Comparison of ENCODE assay signal across 7 mouse cellular contexts in the genomic region with DNA sequence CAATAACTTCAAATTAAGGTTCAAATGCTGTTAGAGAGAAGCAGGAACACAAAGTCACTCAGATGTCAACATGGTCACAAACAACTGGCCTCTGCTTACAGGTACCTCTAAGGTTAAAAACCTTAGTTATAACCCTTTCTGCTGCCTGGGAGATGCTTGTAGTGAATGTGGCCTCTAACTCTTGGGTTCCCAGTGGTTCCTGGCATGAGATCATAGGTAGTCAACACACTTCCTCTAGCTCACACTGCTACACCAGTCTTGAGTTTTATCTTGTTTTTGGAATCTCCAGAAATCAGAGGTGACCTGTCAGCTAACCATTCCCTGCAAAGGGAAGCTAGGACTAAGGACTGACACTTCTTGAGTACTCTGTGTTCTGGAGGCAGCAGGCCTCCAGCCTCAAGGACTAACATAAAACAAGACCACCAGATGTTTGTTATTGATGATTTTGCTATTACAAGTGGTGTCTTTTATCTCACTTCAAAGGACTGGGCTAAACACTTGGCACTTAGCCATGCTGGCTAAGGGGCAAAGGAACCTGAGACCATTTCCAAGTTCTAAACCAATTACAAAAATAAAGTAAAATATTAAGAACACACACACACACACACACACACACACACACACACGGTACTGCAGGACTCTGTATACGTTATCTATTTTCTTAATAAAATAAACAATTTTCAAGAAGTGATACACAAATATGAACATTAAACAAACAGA. TPM values are rescaled to one million over a fixed set of nuclear protein-coding genes. Genes with fewer than 3 reads are reported as not detected.
DNase-seq lines count a peak whose midpoint lies in the region; ATAC-seq lines count a peak whose summit lies in the region.

No protein-coding gene starts in this region.

- no peak for ATAC-seq in embryonic facial prominence, embryonic 15.5 days (ENCODE audit: insufficient number of reproducible peaks, low FRiP score, low TSS enrichment, low read depth)
- ATAC-seq in limb, embryonic 13.5 days (ENCODE audit: low FRiP score, low read depth) = no peak

- WGBS in embryonic facial prominence, embryonic 15.5 days = 44% methylated on average over 2 of the region's 2 CpGs
- WGBS in limb, embryonic 13.5 days = 58% methylated on average over 2 of the region's 2 CpGs

- H3K36me3 ChIP-seq in embryonic facial prominence, embryonic 15.5 days = no peaks in the 10 kb centered on the region
- no peaks in the 10 kb centered on the region for H3K36me3 ChIP-seq in limb, embryonic 13.5 days

- H3K4me3 ChIP-seq in embryonic facial prominence, embryonic 15.5 days (replicated peaks) = peak overlapping the region; percentile 87; the same call in 1 of the 2 replicates
- H3K4me3 ChIP-seq in limb, embryonic 13.5 days = no peak overlapping the region

- no peak overlapping the region for H3K27ac ChIP-seq in embryonic facial prominence, embryonic 15.5 days (replicated peaks)
- no peak overlapping the region for H3K27ac ChIP-seq in limb, embryonic 13.5 days

- no peaks in the 10 kb centered on the region for H3K9me3 ChIP-seq in embryonic facial prominence, embryonic 15.5 days (replicated peaks)
- H3K9me3 ChIP-seq in limb, embryonic 13.5 days = no peaks in the 10 kb centered on the region

- H3K9ac ChIP-seq in embryonic facial prominence, embryonic 15.5 days = no peak overlapping the region
- peak overlapping the region; percentile 85; the same call in 1 of the 2 replicates for H3K9ac ChIP-seq in limb, embryonic 13.5 days

- DNase-seq in layer of hippocampus, adult 11-12 months (ENCODE audit: low spot score) = peak; percentile 21
- no peak for DNase-seq in layer of hippocampus, adult 9-10 months (ENCODE audit: low spot score)
- peak; percentile 27 for DNase-seq in MN1 (ENCODE audit: low spot score)
- no peak for DNase-seq in urinary bladder, postnatal 25 days (ENCODE audit: low spot score)
- no peak for DNase-seq in urinary bladder, postnatal 10 days (ENCODE audit: low spot score)

- H3K4me1 ChIP-seq in embryonic facial prominence, embryonic 15.5 days = peaks cover 7% of the 10 kb centered on the region; the same call in 1 of the 2 replicates
- peaks cover 12% of the 10 kb centered on the region for H3K4me1 ChIP-seq in limb, embryonic 13.5 days

- no peaks in the 10 kb centered on the region for H3K27me3 ChIP-seq in embryonic facial prominence, embryonic 15.5 days
- H3K27me3 ChIP-seq in limb, embryonic 13.5 days = no peaks in the 10 kb centered on the region

- H3K4me2 ChIP-seq in embryonic facial prominence, embryonic 15.5 days (replicated peaks) = peak overlapping the region; percentile 55
- peak overlapping the region; percentile 77 for H3K4me2 ChIP-seq in limb, embryonic 13.5 days (replicated peaks)

RNA-seq across cellular contexts. Expression of gene Fyco1, which starts 1.6 kb away (rescaled TPM):
- 15.8 and 18.9 TPM in 2 replicates for polyA plus RNA-seq in embryonic facial prominence, embryonic 15.5 days (2015; fragmentation: Nextera tagmentation; extraction: Ambion mirVana)
- polyA plus RNA-seq in limb, embryonic 13.5 days (2015; fragmentation: Nextera tagmentation; extraction: Ambion mirVana) = 16.4 and 16.9 TPM in 2 replicates

RNA-seq across cellular contexts. Expression of gene Xcr1, which starts 11.7 kb away (rescaled TPM):
- polyA plus RNA-seq in embryonic facial prominence, embryonic 15.5 days (2015; fragmentation: Nextera tagmentation; extraction: Ambion mirVana) = 0.04 TPM in 1 of 2 replicates, not detected in the other
- polyA plus RNA-seq in limb, embryonic 13.5 days (2015; fragmentation: Nextera tagmentation; extraction: Ambion mirVana) = not detected in 2 replicates

RNA-seq across cellular contexts. Expression of gene Cxcr6, which starts 43.9 kb away (rescaled TPM):
- polyA plus RNA-seq in embryonic facial prominence, embryonic 15.5 days (2015; fragmentation: Nextera tagmentation; extraction: Ambion mirVana) = 0.55 and 0.56 TPM in 2 replicates
- 0.17 and 0.38 TPM in 2 replicates for polyA plus RNA-seq in limb, embryonic 13.5 days (2015; fragmentation: Nextera tagmentation; extraction: Ambion mirVana)

Comparison
In these comparisons a context has a peak if more than half of its experiments do, and no peak if none do; other contexts are left out.
1. DNase-seq: peak in layer of hippocampus, adult 11-12 months (single experiment) and MN1 (single experiment); none in layer of hippocampus, adult 9-10 months (single experiment), urinary bladder, postnatal 25 days (single experiment) and urinary bladder, postnatal 10 days (single experiment).